Mouse (Mus musculus): ENCODE data around the gene Ehd4. TPM values are rescaled to one million over a fixed set of nuclear protein-coding genes. Genes with fewer than 3 reads are reported as not detected.

The Ehd4 gene
- polyA plus RNA-seq, 1 experiment from 2014 or later: 17.5 TPM

- Histone ChIP-seq H3K27me3 (ENCODE audit: control insufficient read depth, insufficient read depth, low read depth, low read length) (no peaks in the 10 kb centered on the region), H3K4me2 (ENCODE audit: low read depth, low read length) (no peak overlapping the region), H3K9me3 (replicated peaks; ENCODE audit: control insufficient read depth, low read length) (no peaks in the 10 kb centered on the region), H3K9ac (ENCODE audit: low read depth, low read length) (no peak overlapping the region), H3K36me3 (ENCODE audit: control insufficient read depth, insufficient read depth) (no peaks in the 10 kb centered on the region), H3K4me1 (ENCODE audit: control insufficient read depth, low read depth, low read length) (no peaks in the 10 kb centered on the region), H3K4me3 (ENCODE audit: low read depth, low read length) (no peak overlapping the region), H3K27ac (ENCODE audit: low read length) (no peak overlapping the region)
- 46% methylated on average over 16 of the region's 16 CpGs for WGBS (ENCODE audit: insufficient replicate concordance)
- ATAC-seq (ENCODE audit: low read depth): no peak
Measured at GRCm38 (mm10) chr2:120068555-120069465, 85.6 kb downstream of the Ehd4 start.

- Histone ChIP-seq H3K27ac (ENCODE audit: low read length) (no peak overlapping the region), H3K4me3 (ENCODE audit: low read depth, low read length) (no peak overlapping the region), H3K9ac (ENCODE audit: low read depth, low read length) (no peak overlapping the region), H3K9me3 (replicated peaks; ENCODE audit: control insufficient read depth, low read length) (no peaks in the 10 kb centered on the region), H3K4me2 (ENCODE audit: low read depth, low read length) (no peak overlapping the region), H3K27me3 (ENCODE audit: control insufficient read depth, insufficient read depth, low read depth, low read length) (no peaks in the 10 kb centered on the region), H3K4me1 (ENCODE audit: control insufficient read depth, low read depth, low read length) (no peaks in the 10 kb centered on the region), H3K36me3 (ENCODE audit: control insufficient read depth, insufficient read depth) (no peaks in the 10 kb centered on the region)
- ATAC-seq (ENCODE audit: low read depth): no peak
- 63% methylated on average over 3 of the region's 3 CpGs for WGBS (ENCODE audit: insufficient replicate concordance)
Measured at GRCm38 (mm10) chr2:120066224-120066623, 88.2 kb downstream of the Ehd4 start.

GRCm38 (mm10) chr2:120065243-120065642, 89.2 kb downstream of the Ehd4 start:
- Histone ChIP-seq H3K9me3 (replicated peaks; ENCODE audit: control insufficient read depth, low read length) (no peaks in the 10 kb centered on the region), H3K9ac (ENCODE audit: low read depth, low read length) (no peak overlapping the region), H3K27ac (ENCODE audit: low read length) (no peak overlapping the region), H3K36me3 (ENCODE audit: control insufficient read depth, insufficient read depth) (no peaks in the 10 kb centered on the region), H3K4me3 (ENCODE audit: low read depth, low read length) (no peak overlapping the region), H3K4me2 (ENCODE audit: low read depth, low read length) (no peak overlapping the region), H3K27me3 (ENCODE audit: control insufficient read depth, insufficient read depth, low read depth, low read length) (no peaks in the 10 kb centered on the region), H3K4me1 (ENCODE audit: control insufficient read depth, low read depth, low read length) (no peaks in the 10 kb centered on the region)
- no peak for ATAC-seq (ENCODE audit: low read depth)
- 73% methylated on average over 10 of the region's 10 CpGs for WGBS (ENCODE audit: insufficient replicate concordance)

GRCm38 (mm10) chr2:120064639-120065038, 89.8 kb downstream of the Ehd4 start:
- Histone ChIP-seq H3K27ac (ENCODE audit: low read length) (no peak overlapping the region), H3K9me3 (replicated peaks; ENCODE audit: control insufficient read depth, low read length) (no peaks in the 10 kb centered on the region), H3K4me3 (ENCODE audit: low read depth, low read length) (no peak overlapping the region), H3K4me2 (ENCODE audit: low read depth, low read length) (no peak overlapping the region), H3K36me3 (ENCODE audit: control insufficient read depth, insufficient read depth) (no peaks in the 10 kb centered on the region), H3K4me1 (ENCODE audit: control insufficient read depth, low read depth, low read length) (no peaks in the 10 kb centered on the region), H3K9ac (ENCODE audit: low read depth, low read length) (no peak overlapping the region), H3K27me3 (ENCODE audit: control insufficient read depth, insufficient read depth, low read depth, low read length) (no peaks in the 10 kb centered on the region)
- ATAC-seq (ENCODE audit: low read depth): no peak
- 54% methylated on average over 6 of the region's 6 CpGs for WGBS (ENCODE audit: insufficient replicate concordance)

GRCm38 (mm10) chr2:120062248-120062647, 92.2 kb downstream of the Ehd4 start:
- 67% methylated on average over 8 of the region's 8 CpGs for WGBS (ENCODE audit: insufficient replicate concordance)
- ATAC-seq (ENCODE audit: low read depth): no peak

DNA sequence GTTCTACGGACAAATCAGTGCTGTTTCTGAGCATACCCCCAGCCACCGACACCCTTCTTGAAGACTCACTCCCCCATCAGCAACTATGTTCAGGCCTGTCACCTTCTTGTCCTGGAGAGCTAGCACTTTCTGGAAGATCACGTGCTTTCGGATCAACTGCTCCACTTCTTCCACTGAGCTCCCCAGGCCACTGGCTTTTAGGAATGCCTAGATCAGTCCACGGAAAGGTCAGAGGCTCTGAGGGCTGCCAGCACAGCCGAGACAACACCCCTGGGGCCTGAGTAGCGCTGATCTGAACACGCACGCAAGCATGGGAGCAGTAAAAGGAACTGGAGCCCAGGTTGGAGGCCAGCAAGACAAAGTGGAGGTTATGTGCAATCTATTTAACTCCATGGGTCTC, 93.8 kb downstream of the Ehd4 start:
- Histone ChIP-seq H3K36me3 (ENCODE audit: control insufficient read depth, insufficient read depth) (no peaks in the 10 kb centered on the region), H3K4me3 (ENCODE audit: low read depth, low read length) (no peak overlapping the region), H3K4me1 (ENCODE audit: control insufficient read depth, low read depth, low read length) (no peaks in the 10 kb centered on the region), H3K9me3 (replicated peaks; ENCODE audit: control insufficient read depth, low read length) (no peaks in the 10 kb centered on the region), H3K4me2 (ENCODE audit: low read depth, low read length) (no peak overlapping the region), H3K27ac (ENCODE audit: low read length) (no peak overlapping the region), H3K9ac (ENCODE audit: low read depth, low read length) (no peak overlapping the region), H3K27me3 (ENCODE audit: control insufficient read depth, insufficient read depth, low read depth, low read length) (no peaks in the 10 kb centered on the region)
- 66% methylated on average over 9 of the region's 9 CpGs for WGBS (ENCODE audit: insufficient replicate concordance)
- ATAC-seq (ENCODE audit: low read depth): no peak

More at GRCm38 (mm10) chr2:120062248-120062647, 92.2 kb downstream of the Ehd4 start:
- Histone ChIP-seq H3K4me2 (ENCODE audit: low read depth, low read length) (no peak overlapping the region), H3K4me1 (ENCODE audit: control insufficient read depth, low read depth, low read length) (no peaks in the 10 kb centered on the region), H3K9ac (ENCODE audit: low read depth, low read length) (no peak overlapping the region), H3K36me3 (ENCODE audit: control insufficient read depth, insufficient read depth) (no peaks in the 10 kb centered on the region), H3K27me3 (ENCODE audit: control insufficient read depth, insufficient read depth, low read depth, low read length) (no peaks in the 10 kb centered on the region), H3K9me3 (replicated peaks; ENCODE audit: control insufficient read depth, low read length) (no peaks in the 10 kb centered on the region), H3K4me3 (ENCODE audit: low read depth, low read length) (no peak overlapping the region), H3K27ac (ENCODE audit: low read length) (no peak overlapping the region)

- Histone ChIP-seq H3K4me3 (ENCODE audit: low read depth, low read length) (no peak overlapping the region), H3K36me3 (ENCODE audit: control insufficient read depth, insufficient read depth) (no peaks in the 10 kb centered on the region), H3K27ac (ENCODE audit: low read length) (no peak overlapping the region), H3K9ac (ENCODE audit: low read depth, low read length) (no peak overlapping the region), H3K4me1 (ENCODE audit: control insufficient read depth, low read depth, low read length) (no peaks in the 10 kb centered on the region), H3K9me3 (replicated peaks; ENCODE audit: control insufficient read depth, low read length) (no peaks in the 10 kb centered on the region), H3K4me2 (ENCODE audit: low read depth, low read length) (no peak overlapping the region), H3K27me3 (ENCODE audit: control insufficient read depth, insufficient read depth, low read depth, low read length) (no peaks in the 10 kb centered on the region)
- ATAC-seq (ENCODE audit: low read depth): no peak
- 54% methylated on average over 6 of the region's 6 CpGs for WGBS (ENCODE audit: insufficient replicate concordance)
Measured at GRCm38 (mm10) chr2:120060190-120060589, 94.2 kb downstream of the Ehd4 start.

DNA sequence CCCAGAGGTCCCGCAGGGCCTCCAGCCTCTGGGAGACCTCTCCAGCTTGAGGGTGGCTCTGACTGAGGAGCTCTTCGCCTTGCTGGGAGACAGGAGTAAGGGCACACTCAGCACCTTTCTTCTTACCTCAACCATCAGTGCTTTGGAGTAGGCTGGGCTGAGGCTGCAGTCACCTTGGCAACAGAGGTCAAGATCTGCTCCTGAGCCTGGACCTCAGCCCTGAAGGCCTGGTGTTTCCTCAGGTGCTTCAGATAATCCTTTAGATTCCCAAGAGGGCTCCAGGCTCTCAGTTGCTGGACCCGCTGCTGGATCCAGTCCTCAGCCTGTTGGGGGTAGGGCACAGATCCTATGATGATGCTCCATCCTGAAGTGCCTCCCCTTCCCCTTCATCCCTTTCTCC, 94.9 kb downstream of the Ehd4 start:
- H3K27me3 ChIP-seq (ENCODE audit: control insufficient read depth, insufficient read depth, low read depth, low read length): no peaks in the 10 kb centered on the region
- 65% methylated on average over 3 of the region's 3 CpGs for WGBS (ENCODE audit: insufficient replicate concordance)
- no peak for ATAC-seq (ENCODE audit: low read depth)
- H3K27ac ChIP-seq (ENCODE audit: low read length): no peak overlapping the region
- H3K4me3 ChIP-seq (ENCODE audit: low read depth, low read length): no peak overlapping the region
- no peaks in the 10 kb centered on the region for H3K9me3 ChIP-seq (replicated peaks; ENCODE audit: control insufficient read depth, low read length)
- no peak overlapping the region for H3K4me2 ChIP-seq (ENCODE audit: low read depth, low read length)
- no peak overlapping the region for H3K9ac ChIP-seq (ENCODE audit: low read depth, low read length)
- H3K4me1 ChIP-seq (ENCODE audit: control insufficient read depth, low read depth, low read length): no peaks in the 10 kb centered on the region
- H3K36me3 ChIP-seq (ENCODE audit: control insufficient read depth, insufficient read depth): no peaks in the 10 kb centered on the region

- no peak overlapping the region for H3K4me2 ChIP-seq (ENCODE audit: low read depth, low read length)
- ATAC-seq (ENCODE audit: low read depth): no peak
Measured at GRCm38 (mm10) chr2:120058818-120059217, 95.6 kb downstream of the Ehd4 start.

More at GRCm38 (mm10) chr2:120058818-120059217, 95.6 kb downstream of the Ehd4 start:
- Histone ChIP-seq H3K4me1 (ENCODE audit: control insufficient read depth, low read depth, low read length) (no peaks in the 10 kb centered on the region), H3K4me3 (ENCODE audit: low read depth, low read length) (no peak overlapping the region), H3K27ac (ENCODE audit: low read length) (no peak overlapping the region), H3K36me3 (ENCODE audit: control insufficient read depth, insufficient read depth) (no peaks in the 10 kb centered on the region), H3K9me3 (replicated peaks; ENCODE audit: control insufficient read depth, low read length) (no peaks in the 10 kb centered on the region), H3K27me3 (ENCODE audit: control insufficient read depth, insufficient read depth, low read depth, low read length) (no peaks in the 10 kb centered on the region), H3K9ac (ENCODE audit: low read depth, low read length) (no peak overlapping the region)
- WGBS (ENCODE audit: insufficient replicate concordance): 57% methylated on average over 4 of the region's 4 CpGs
